In the genomic region with DNA sequence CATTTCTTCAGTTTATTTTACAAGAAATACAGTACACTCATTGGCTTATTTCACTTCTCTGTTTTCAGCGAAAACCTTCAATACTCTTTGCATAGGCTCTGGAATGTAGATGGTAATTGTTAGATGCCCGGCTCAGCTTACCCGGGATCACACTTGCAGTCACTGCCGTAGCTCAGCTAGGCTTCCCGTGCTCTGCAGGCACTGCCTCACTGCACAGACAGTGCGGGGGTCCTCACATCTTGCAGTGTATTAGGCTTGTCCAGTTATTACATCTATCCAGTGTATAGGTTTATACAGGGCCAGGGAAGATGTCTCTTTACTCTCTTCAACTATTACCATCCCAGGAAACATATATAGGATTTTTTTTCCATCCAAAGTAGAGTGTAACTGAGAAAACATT, we compare ENCODE assay signal across 21 mouse cellular contexts. TPM values are rescaled to one million over a fixed set of nuclear protein-coding genes. Genes with fewer than 3 reads are reported as not detected.
DNase-seq lines count a peak whose midpoint lies in the region; ATAC-seq lines count a peak whose summit lies in the region.
"Had no signal": no experiment of that assay in that cellular context is flagged by ENCODE, and none has a peak within 500 bp of the region (broad histone marks: within the 10 kb centered on the region; RNA-seq: fewer than 3 reads in every experiment).

No protein-coding gene starts in this region.

- ATAC-seq in forebrain, embryonic 14.5 days: peak; percentile 40; the same call in 1 of the 2 replicates
- ATAC-seq in forebrain, embryonic 12.5 days (ENCODE audit: low FRiP score): no peak
- ATAC-seq in kidney, embryonic 15.5 days (replicated peaks; ENCODE audit: low FRiP score): 0 out of 2 replicates have a peak, but pooled peaks have one; percentile 41
- peak; percentile 76; the same call in 1 of the 2 replicates for ATAC-seq in embryonic facial prominence, embryonic 12.5 days (ENCODE audit: insufficient number of reproducible peaks, insufficient read depth, low FRiP score, low TSS enrichment)
- ATAC-seq in liver, embryonic 11.5 days (replicated peaks; ENCODE audit: low FRiP score): no peak
- ATAC-seq: inflammation-experienced regulatory T-cells, adult 6 months; midbrain, embryonic 16.5 days had no signal

- no peak for DNase-seq in forebrain, embryonic 14.5 days (ENCODE audit: low spot score)
- DNase-seq in kidney, adult 8-10 months: no peak
- DNase-seq in limb, embryonic 10.5 days (ENCODE audit: low spot score): no peak
- no peak for DNase-seq in liver, embryonic 11.5 days (ENCODE audit: low spot score)
- DNase-seq: adrenal gland, postnatal 25 days; cerebellum, adult 11-12 months; cerebellum, postnatal 14 days; gastrocnemius, postnatal 10 days; heart, adult 18-20 months; kidney, adult 2 months; kidney, postnatal 25 days; lung, adult 18-20 months; lung, postnatal 14 days; thymus, postnatal 36 days had no signal

- H3K36me3 ChIP-seq in forebrain, embryonic 14.5 days (ENCODE audit: control insufficient read depth, insufficient read depth, low read length): no peaks in the 10 kb centered on the region
- no peaks in the 10 kb centered on the region for H3K36me3 ChIP-seq in forebrain, embryonic 12.5 days (replicated peaks)
- no peaks in the 10 kb centered on the region for H3K36me3 ChIP-seq in kidney, embryonic 15.5 days
- no peaks in the 10 kb centered on the region for H3K36me3 ChIP-seq in embryonic facial prominence, embryonic 12.5 days
- 0 out of 2 replicates have a peak, but pooled peaks cover 3% of the 10 kb centered on the region for H3K36me3 ChIP-seq in limb, embryonic 10.5 days
- no peaks in the 10 kb centered on the region for H3K36me3 ChIP-seq in liver, embryonic 11.5 days (ENCODE audit: control insufficient read depth, insufficient read depth, low read length)
- H3K36me3 ChIP-seq: heart, embryonic 15.5 days had no signal

- WGBS in forebrain, embryonic 14.5 days: 63% methylated on average over 6 of the region's 6 CpGs
- WGBS in forebrain, embryonic 12.5 days: 47% methylated on average over 6 of the region's 6 CpGs
- 58% methylated on average over 6 of the region's 6 CpGs for WGBS in kidney, embryonic 15.5 days
- 26% methylated on average over 6 of the region's 6 CpGs for WGBS in embryonic facial prominence, embryonic 12.5 days
- 66% methylated on average over 6 of the region's 6 CpGs for WGBS in limb, embryonic 10.5 days
- WGBS in liver, embryonic 11.5 days: 78% methylated on average over 6 of the region's 6 CpGs

- no peak overlapping the region for H3K4me2 ChIP-seq in forebrain, embryonic 14.5 days (ENCODE audit: low read length)
- no peak overlapping the region for H3K4me2 ChIP-seq in forebrain, embryonic 12.5 days
- H3K4me2 ChIP-seq in kidney, embryonic 15.5 days: no peak overlapping the region
- H3K4me2 ChIP-seq in embryonic facial prominence, embryonic 12.5 days (replicated peaks): no peak overlapping the region
- H3K4me2 ChIP-seq in liver, embryonic 11.5 days: no peak overlapping the region
- H3K4me2 ChIP-seq: heart, embryonic 15.5 days had no signal

- H3K27me3 ChIP-seq in forebrain, embryonic 14.5 days (replicated peaks; ENCODE audit: control insufficient read depth, insufficient read depth, low read length): no peaks in the 10 kb centered on the region
- H3K27me3 ChIP-seq in forebrain, embryonic 12.5 days: no peaks in the 10 kb centered on the region
- H3K27me3 ChIP-seq in kidney, embryonic 15.5 days: no peaks in the 10 kb centered on the region
- H3K27me3 ChIP-seq in embryonic facial prominence, embryonic 12.5 days: no peaks in the 10 kb centered on the region
- H3K27me3 ChIP-seq in limb, embryonic 10.5 days (ENCODE audit: low read depth, poor library complexity, severe bottlenecking): no peaks in the 10 kb centered on the region
- no peaks in the 10 kb centered on the region for H3K27me3 ChIP-seq in liver, embryonic 11.5 days (replicated peaks; ENCODE audit: control insufficient read depth, insufficient read depth, low read length)
- H3K27me3 ChIP-seq: CH12.LX; heart, embryonic 15.5 days had no signal

- no peaks in the 10 kb centered on the region for H3K9me3 ChIP-seq in forebrain, embryonic 14.5 days (replicated peaks; ENCODE audit: control insufficient read depth, low read length)
- H3K9me3 ChIP-seq in forebrain, embryonic 12.5 days: no peaks in the 10 kb centered on the region
- no peaks in the 10 kb centered on the region for H3K9me3 ChIP-seq in kidney, embryonic 15.5 days (replicated peaks)
- no peaks in the 10 kb centered on the region for H3K9me3 ChIP-seq in embryonic facial prominence, embryonic 12.5 days
- no peaks in the 10 kb centered on the region for H3K9me3 ChIP-seq in limb, embryonic 10.5 days (replicated peaks)
- no peaks in the 10 kb centered on the region for H3K9me3 ChIP-seq in liver, embryonic 11.5 days (ENCODE audit: control insufficient read depth, low read length)
- H3K9me3 ChIP-seq: heart, embryonic 15.5 days had no signal

- H3K4me1 ChIP-seq in forebrain, embryonic 14.5 days (ENCODE audit: control insufficient read depth, insufficient read depth, low read length): peaks cover 11% of the 10 kb centered on the region; the same call in 1 of the 2 replicates
- peaks cover 9% of the 10 kb centered on the region for H3K4me1 ChIP-seq in forebrain, embryonic 12.5 days
- H3K4me1 ChIP-seq in kidney, embryonic 15.5 days: peaks cover 16% of the 10 kb centered on the region
- H3K4me1 ChIP-seq in embryonic facial prominence, embryonic 12.5 days: peaks cover 24% of the 10 kb centered on the region
- peaks cover 48% of the 10 kb centered on the region for H3K4me1 ChIP-seq in limb, embryonic 10.5 days
- H3K4me1 ChIP-seq in liver, embryonic 11.5 days (replicated peaks; ENCODE audit: control insufficient read depth, insufficient read depth, low read length): 0 out of 2 replicates have a peak, but pooled peaks cover 5% of the 10 kb centered on the region

- no peak overlapping the region for H3K9ac ChIP-seq in forebrain, embryonic 14.5 days (ENCODE audit: low read length)
- H3K9ac ChIP-seq in forebrain, embryonic 12.5 days: no peak overlapping the region
- no peak overlapping the region for H3K9ac ChIP-seq in kidney, embryonic 15.5 days
- no peak overlapping the region for H3K9ac ChIP-seq in embryonic facial prominence, embryonic 12.5 days
- H3K9ac ChIP-seq in liver, embryonic 11.5 days (ENCODE audit: low read depth, low read length): no peak overlapping the region
- H3K9ac ChIP-seq: heart, embryonic 15.5 days had no signal

- H3K27ac ChIP-seq in forebrain, embryonic 14.5 days (ENCODE audit: low read depth, low read length): no peak overlapping the region
- no peak overlapping the region for H3K27ac ChIP-seq in forebrain, embryonic 12.5 days
- no peak overlapping the region for H3K27ac ChIP-seq in kidney, embryonic 15.5 days
- H3K27ac ChIP-seq in embryonic facial prominence, embryonic 12.5 days: peak overlapping the region; percentile 69; the same call in 1 of the 2 replicates
- H3K27ac ChIP-seq in limb, embryonic 10.5 days: peak overlapping the region; percentile 53; the same call in 1 of the 2 replicates
- no peak overlapping the region for H3K27ac ChIP-seq in liver, embryonic 11.5 days (ENCODE audit: low read depth, low read length)
- H3K27ac ChIP-seq: heart, embryonic 15.5 days had no signal

- no peak overlapping the region for H3K4me3 ChIP-seq in forebrain, embryonic 14.5 days (ENCODE audit: low read depth, low read length)
- H3K4me3 ChIP-seq in forebrain, embryonic 12.5 days (replicated peaks): no peak overlapping the region
- no peak overlapping the region for H3K4me3 ChIP-seq in kidney, embryonic 15.5 days (replicated peaks)
- H3K4me3 ChIP-seq in embryonic facial prominence, embryonic 12.5 days: no peak overlapping the region
- H3K4me3 ChIP-seq in limb, embryonic 10.5 days: no peak overlapping the region
- no peak overlapping the region for H3K4me3 ChIP-seq in liver, embryonic 11.5 days (ENCODE audit: low read depth, low read length)
- H3K4me3 ChIP-seq: heart, embryonic 15.5 days had no signal

RNA-seq across cellular contexts. Expression of gene Ppp1r9a, which starts 37.4 kb away (rescaled TPM):
- polyA plus RNA-seq in forebrain, embryonic 14.5 days (2014; fragmentation: Nextera tagmentation; extraction: Ambion mirVana): 21.3 and 29.0 TPM in 2 replicates
- 28.6 and 30.5 TPM in 2 replicates for polyA plus RNA-seq in forebrain, embryonic 12.5 days (2016; fragmentation: Nextera tagmentation; extraction: Ambion mirVana)
- 19.0 and 19.5 TPM in 2 replicates for polyA plus RNA-seq in kidney, embryonic 15.5 days (2015; fragmentation: Nextera tagmentation; extraction: Ambion mirVana)
- polyA plus RNA-seq in embryonic facial prominence, embryonic 12.5 days (2016; fragmentation: Nextera tagmentation; extraction: Ambion mirVana): 23.0 and 26.6 TPM in 2 replicates
- polyA plus RNA-seq in limb, embryonic 10.5 days (2016; fragmentation: Nextera tagmentation; extraction: Ambion mirVana): 21.8 and 28.5 TPM in 2 replicates
- polyA plus RNA-seq in liver, embryonic 11.5 days (2014; fragmentation: Nextera tagmentation; extraction: Ambion mirVana): 15.0 and 17.6 TPM in 2 replicates
- polyA plus RNA-seq: inflammation-experienced regulatory T-cells, adult 6 months had no signal

Comparison
In these comparisons a context has a peak if more than half of its experiments do, and no peak if none do; other contexts are left out.
1. ATAC-seq: peak in forebrain, embryonic 14.5 days (single experiment), kidney, embryonic 15.5 days (single experiment) and embryonic facial prominence, embryonic 12.5 days (single experiment); none in forebrain, embryonic 12.5 days (single experiment) and liver, embryonic 11.5 days (single experiment).
2. H3K27ac ChIP-seq: peak in embryonic facial prominence, embryonic 12.5 days (single experiment) and limb, embryonic 10.5 days (single experiment); none in forebrain, embryonic 14.5 days (single experiment), forebrain, embryonic 12.5 days (single experiment), kidney, embryonic 15.5 days (single experiment) and liver, embryonic 11.5 days (single experiment).